Mouse (Mus musculus) cerebellum, adult 2 months (tissue): Measurements from ENCODE around the gene Gm11733.

ENCODE experiments used
- CTCF ChIP-seq: fragments of 200-500 bp; IDR thresholded peaks from 2 replicates; pipeline ENCODE4 v1.5.1; 2011; ENCODE audit warnings: low read depth, mild to moderate bottlenecking, control low read depth, low read length, moderate library complexity, borderline replicate concordance; ENCODE audit not compliant: insufficient read depth
- POLR2A ChIP-seq: fragments of 200-500 bp; IDR thresholded peaks from 2 replicates; pipeline ENCODE4 v1.6.1; 2011; ENCODE audit warnings: low read length, control low read depth, borderline replicate concordance; ENCODE audit not compliant: insufficient read depth

- TF ChIP-seq POLR2A = no peak
- no peak for TF ChIP-seq CTCF
Measured at GRCm38 (mm10) chr11:117459148-117459547, 25.0 kb upstream of the Gm11733 start.
